Mouse (Mus musculus) bone marrow macrophage, adult 2 months (primary cell): ENCODE results near the gene Gprin2.

Experiments
- CTCF ChIP-seq: IDR thresholded peaks from 2 replicates; pipeline ENCODE4 v1.5.1; 2012; ENCODE audit warnings: low read depth, mild to moderate bottlenecking, low read length, moderate library complexity
- POLR2A ChIP-seq: IDR thresholded peaks from 2 replicates; pipeline ENCODE4 v1.6.1; 2012; ENCODE audit warnings: mild to moderate bottlenecking, low read depth, low read length, borderline replicate concordance

GRCm38 (mm10) chr14:34209942-34210341, 8.5 kb upstream of the Gprin2 start:
- no peak for TF ChIP-seq POLR2A
- no peak for TF ChIP-seq CTCF
